Mouse (Mus musculus): ENCODE results near the gene Mrpl35. TPM values are rescaled to one million over a fixed set of nuclear protein-coding genes. Genes with fewer than 3 reads are reported as not detected.
"Not testable (repeated sequence)": the region's sequence is repeated elsewhere in the genome, so short reads cannot be mapped to it uniquely, and the experiment has no call there.

The Mrpl35 gene
- 10 to 100 TPM; 27.8 to 34.2 TPM for total RNA-seq (2021)
- long read RNA-seq, transcript Mrpl35-201 (4 exons, 3,721 nt), result major isoform, 50 of 51 reads
- long read RNA-seq, partial matches to known transcripts, result 0 of 51 reads
- long read RNA-seq, other reads (novel, unspliced or antisense), result 0 of 51 reads

GRCm38 (mm10) chr6:71826869-71827268 lies at the start of gene Mrpl35:
TSS of gene Mrpl35 (minus strand) at chr6:71826969.
- no peak for DNase-seq (ENCODE audit: low spot score in 2 of 2)

DNA sequence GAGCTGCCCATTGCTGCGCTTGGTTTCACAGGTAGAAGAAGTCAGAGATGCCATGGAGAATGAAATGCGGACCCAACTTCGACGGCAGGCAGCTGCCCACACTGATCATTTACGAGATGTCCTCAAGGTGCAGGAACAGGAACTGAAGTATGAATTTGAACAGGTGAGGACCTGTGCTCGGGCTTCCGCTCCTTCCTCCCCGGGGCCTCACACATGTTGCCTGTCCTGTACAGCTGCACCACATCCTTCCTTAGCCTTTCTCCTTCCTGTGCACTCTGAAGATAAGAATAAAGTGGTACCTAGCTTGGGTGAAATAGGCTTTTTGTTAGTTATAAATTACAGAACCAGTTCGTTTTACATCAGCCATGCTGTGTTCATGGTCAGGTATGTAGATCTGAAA lies 44.6 kb upstream of the Mrpl35 start:
- DNase-seq (ENCODE audit: low spot score in 2 of 2), result no peak

- DNase-seq (ENCODE audit: low spot score in 2 of 2), result no peak
These were observed 42.0 kb upstream of the Mrpl35 start for GRCm38 (mm10) chr6:71868809-71869208.

GRCm38 (mm10) chr6:71867751-71868150 lies 41.0 kb upstream of the Mrpl35 start:
- DNase-seq (ENCODE audit: low spot score in 2 of 2), result no peak

GRCm38 (mm10) chr6:71846906-71847305 lies 20.1 kb upstream of the Mrpl35 start:
- not testable (repeated sequence) for DNase-seq (ENCODE audit: low spot score in 2 of 2)

DNA sequence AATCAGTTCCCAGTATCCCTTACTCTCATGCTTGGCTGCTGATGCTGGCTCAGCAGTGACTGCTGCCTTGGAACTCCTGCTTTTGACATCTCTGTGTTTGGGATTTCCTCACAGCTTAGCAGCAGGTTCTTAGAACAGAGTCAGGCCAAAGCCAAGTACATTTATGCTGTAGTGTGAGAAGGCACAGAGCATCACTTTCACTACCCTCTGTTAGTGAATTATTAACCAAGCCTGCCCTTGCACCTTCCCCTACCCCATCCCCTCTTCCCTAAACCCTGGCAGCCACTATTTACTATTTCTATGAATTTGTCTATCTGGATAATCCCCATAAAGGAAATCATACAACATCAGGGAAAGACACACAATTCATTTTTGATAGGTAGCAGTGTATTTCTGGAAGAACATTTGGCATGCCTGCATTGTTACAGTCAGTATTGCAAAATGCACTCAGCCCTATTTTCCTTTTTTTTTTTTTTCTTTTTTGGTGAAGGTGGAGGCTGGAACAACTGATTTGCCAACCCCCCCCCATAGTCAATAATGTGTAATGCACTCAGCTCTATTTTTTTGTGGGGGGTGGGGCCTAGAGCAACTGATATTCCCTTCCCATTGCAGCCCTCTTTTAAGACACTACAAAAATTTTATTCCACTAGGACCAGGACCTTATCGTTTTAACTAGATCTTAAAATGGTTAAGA lies 14.0 kb upstream of the Mrpl35 start:
- no peak for DNase-seq (ENCODE audit: low spot score in 2 of 2)

- DNase-seq (ENCODE audit: low spot score in 2 of 2), result no peak
These were observed 13.0 kb upstream of the Mrpl35 start for GRCm38 (mm10) chr6:71839815-71840214.

GRCm38 (mm10) chr6:71836811-71837210 lies 10.0 kb upstream of the Mrpl35 start:
- no peak for DNase-seq (ENCODE audit: low spot score in 2 of 2)

DNA sequence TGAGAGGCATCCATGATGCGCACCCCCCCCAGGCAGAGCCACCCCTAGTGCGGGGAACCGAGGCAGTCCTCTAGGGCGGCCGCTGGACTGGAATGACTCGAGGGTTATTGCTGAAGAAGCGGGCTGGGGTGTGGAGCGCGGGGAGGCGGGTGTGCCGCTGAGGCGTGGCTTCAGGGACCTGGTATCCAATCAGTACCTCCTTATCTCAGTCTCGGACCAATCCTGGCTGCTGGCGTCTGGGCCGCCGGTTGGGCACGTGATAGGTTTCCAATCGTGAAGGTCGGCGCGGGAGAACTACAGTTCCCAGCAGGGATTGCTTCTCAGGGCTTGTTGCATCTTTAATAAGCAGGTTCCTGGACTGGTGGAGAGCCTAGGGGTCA lies 4.8 kb upstream of the Mrpl35 start:
- peak; percentile 91 to 94 for DNase-seq (ENCODE audit: low spot score in 2 of 2)

GRCm38 (mm10) chr6:71830690-71831580 lies 4.2 kb upstream of the Mrpl35 start, which contains the start of gene Immt:
TSS of gene Immt (plus strand) at chr6:71831331.
- DNase-seq (ENCODE audit: low spot score in 2 of 2), result peak; percentile 94 to 97

GRCm38 (mm10) chr6:71829768-71830167 lies 3.0 kb upstream of the Mrpl35 start:
- no peak for DNase-seq (ENCODE audit: low spot score in 2 of 2)

DNA sequence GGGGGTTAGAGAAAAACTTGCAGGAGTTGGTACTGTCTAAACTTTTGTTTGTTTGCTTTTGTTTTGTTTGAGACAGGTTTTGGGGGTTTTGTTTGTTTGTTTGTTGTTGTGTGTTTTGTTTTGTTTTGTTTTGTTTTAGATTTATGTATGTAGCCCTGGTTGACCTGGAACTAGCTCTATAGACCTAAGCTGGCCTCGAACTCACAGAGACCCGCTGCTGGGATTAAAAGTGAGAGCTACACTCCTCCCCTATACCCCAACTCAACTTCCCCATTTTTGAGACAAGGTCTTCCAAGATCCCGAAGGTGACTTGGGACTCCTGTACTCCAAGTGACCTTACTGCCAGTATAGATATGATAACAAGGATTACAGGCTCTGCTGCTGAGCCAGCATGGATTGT lies 2.8 kb downstream of the Mrpl35 start:
- no peak for DNase-seq (ENCODE audit: low spot score in 2 of 2)

GRCm38 (mm10) chr6:71823488-71823887 lies 3.3 kb downstream of the Mrpl35 start:
- DNase-seq (ENCODE audit: low spot score in 2 of 2), result peak; percentile 84 to 85

- DNase-seq (ENCODE audit: low spot score in 2 of 2), result no peak
These were observed 3.7 kb downstream of the Mrpl35 start for GRCm38 (mm10) chr6:71823085-71823484.

GRCm38 (mm10) chr6:71819764-71820292 lies 6.9 kb downstream of the Mrpl35 start:
- no peak for DNase-seq (ENCODE audit: low spot score in 2 of 2)

- no peak for DNase-seq (ENCODE audit: low spot score in 2 of 2)
These were observed 13.9 kb downstream of the Mrpl35 start for GRCm38 (mm10) chr6:71812820-71813219.

DNA sequence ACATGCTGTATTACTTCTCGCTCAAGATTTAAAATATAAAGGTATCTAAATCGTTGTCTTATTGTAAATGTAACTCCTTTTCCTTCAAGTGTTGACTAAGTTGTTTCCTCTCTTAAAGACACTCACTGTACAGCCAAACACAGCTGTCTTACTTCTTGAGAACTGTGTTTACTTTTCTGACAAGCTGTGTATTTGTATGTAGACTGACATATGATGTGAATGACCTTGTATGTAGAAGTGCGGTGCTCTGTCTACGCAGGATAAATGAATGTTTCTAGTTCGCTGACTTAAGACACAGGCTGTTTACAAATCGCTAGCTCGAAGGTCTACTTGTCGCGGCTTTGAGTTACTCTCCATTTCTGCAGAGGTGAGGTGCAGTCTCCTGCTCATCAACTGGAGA lies 16.9 kb downstream of the Mrpl35 start:
- DNase-seq (ENCODE audit: low spot score in 2 of 2), result no peak

GRCm38 (mm10) chr6:71806713-71807112 lies 20.1 kb downstream of the Mrpl35 start:
- DNase-seq (ENCODE audit: low spot score in 2 of 2), result no peak

- DNase-seq (ENCODE audit: low spot score in 2 of 2), result peak; percentile 68 to 77
These were observed 22.5 kb downstream of the Mrpl35 start for GRCm38 (mm10) chr6:71804061-71804829.

DNA sequence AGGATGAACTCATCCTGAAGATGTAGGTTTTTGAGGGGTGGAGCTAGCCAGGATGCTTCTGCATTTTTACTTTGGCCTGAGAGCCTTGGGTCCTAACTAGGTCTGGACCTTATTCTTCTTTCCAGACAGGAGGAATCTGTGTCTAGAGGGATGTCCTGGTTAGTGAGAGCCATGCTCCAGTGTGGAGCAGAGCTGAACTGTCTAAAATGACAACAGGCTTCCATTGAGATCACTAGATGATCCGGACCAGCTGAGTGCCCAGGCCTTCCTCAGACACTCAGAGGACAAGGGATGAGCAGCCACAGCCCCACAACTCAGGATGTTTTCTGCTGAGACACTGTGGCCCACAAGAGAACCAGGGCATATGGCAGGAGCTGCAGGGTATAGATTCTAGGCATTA lies 23.2 kb downstream of the Mrpl35 start:
- no peak for DNase-seq (ENCODE audit: low spot score in 2 of 2)

DNA sequence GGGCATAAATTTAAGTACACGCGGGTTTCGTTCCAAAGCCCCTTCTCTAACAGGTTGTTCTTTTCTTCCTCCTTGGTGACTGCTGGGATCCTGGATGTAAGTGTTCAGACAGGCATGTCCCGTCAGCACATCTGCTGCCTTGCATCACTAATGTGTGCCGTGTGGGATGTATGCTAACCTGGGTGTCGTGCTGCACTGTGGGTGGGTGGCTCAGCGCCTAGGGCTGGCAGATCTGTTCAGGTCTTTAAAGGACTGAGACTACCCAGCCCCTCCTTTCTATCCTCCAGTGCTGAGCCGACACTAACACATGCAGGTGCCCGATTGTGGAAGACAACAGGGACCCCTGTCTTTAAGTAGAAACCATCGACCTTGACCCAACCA lies 25.1 kb downstream of the Mrpl35 start:
- no peak for DNase-seq (ENCODE audit: low spot score in 2 of 2)

Data from layer of hippocampus, postnatal 10 days (tissue).